Mouse (Mus musculus): Measurements from ENCODE around the gene Rab3c.

DNA sequence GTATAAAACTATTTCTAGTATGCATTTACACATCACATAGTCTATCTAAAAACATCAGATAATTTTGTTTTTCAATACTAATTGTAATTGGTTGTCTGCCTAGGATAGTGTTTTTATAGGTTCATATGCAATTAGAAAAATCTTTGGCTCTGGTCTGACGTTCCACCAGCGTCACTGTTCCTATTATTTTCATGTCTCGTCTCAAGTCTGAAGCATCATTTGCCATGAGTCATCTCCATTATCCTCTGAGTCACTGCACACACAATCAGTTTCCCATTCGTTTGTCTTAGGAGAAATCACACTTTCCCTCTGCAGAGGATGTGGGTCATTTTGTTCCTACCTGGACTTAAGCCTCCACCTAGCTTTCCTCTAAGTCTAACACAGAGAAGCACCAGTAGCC lies 62.3 kb downstream of the Rab3c start:
- TF ChIP-seq CTCF (IDR thresholded peaks at IDR 0.05; ENCODE audit: low read depth, low read length) (no peak), POLR2A (IDR thresholded peaks at IDR 0.05; ENCODE audit: insufficient read depth, low read length) (no peak), EP300 (IDR thresholded peaks at IDR 0.05; ENCODE audit: insufficient read depth, low read depth, low read length) (no peak)

Measured in ES-Bruce4 (cell line).